Mouse (Mus musculus): ENCODE data around the gene Drap1. TPM values are rescaled to one million over a fixed set of nuclear protein-coding genes. Genes with fewer than 3 reads are reported as not detected.

Gene Drap1
- polyA plus RNA-seq, 1 experiment from 2014 or later: 211 TPM

Other genes starting within 250 kb of the Drap1 start
- gene Pacs1, start 151.9 kb downstream of the Drap1 start, polyA plus RNA-seq (2014; fragmentation: Nextera tagmentation; extraction: Ambion mirVana): 23.2 and 23.4 TPM in 2 replicates
- gene Sf3b2, start 129.5 kb downstream of the Drap1 start, polyA plus RNA-seq (2014; fragmentation: Nextera tagmentation; extraction: Ambion mirVana): 385 and 404 TPM in 2 replicates
- gene Gal3st3, start 126.6 kb downstream of the Drap1 start, polyA plus RNA-seq (2014; fragmentation: Nextera tagmentation; extraction: Ambion mirVana): 14.0 and 14.6 TPM in 2 replicates
- gene Catsper1, start 89.2 kb downstream of the Drap1 start, polyA plus RNA-seq (2014; fragmentation: Nextera tagmentation; extraction: Ambion mirVana): not detected in 2 replicates
- gene Cst6, start 75.4 kb downstream of the Drap1 start, polyA plus RNA-seq (2014; fragmentation: Nextera tagmentation; extraction: Ambion mirVana): 1.7 and 2.3 TPM in 2 replicates
- gene Eif1ad, start 58.2 kb downstream of the Drap1 start, polyA plus RNA-seq (2014; fragmentation: Nextera tagmentation; extraction: Ambion mirVana): 73.6 and 76.6 TPM in 2 replicates
- 392 and 442 TPM in 2 replicates for gene Banf1, start 57.8 kb downstream of the Drap1 start, polyA plus RNA-seq (2014; fragmentation: Nextera tagmentation; extraction: Ambion mirVana)
- 75.2 and 79.2 TPM in 2 replicates for gene Sart1, start 36.3 kb downstream of the Drap1 start, polyA plus RNA-seq (2014; fragmentation: Nextera tagmentation; extraction: Ambion mirVana)
- 0.53 and 0.54 TPM in 2 replicates for gene Tsga10ip, start 22.5 kb downstream of the Drap1 start, polyA plus RNA-seq (2014; fragmentation: Nextera tagmentation; extraction: Ambion mirVana)
- 33.4 and 35.2 TPM in 2 replicates for gene AI837181, start 165 bp upstream of the Drap1 start, polyA plus RNA-seq (2014; fragmentation: Nextera tagmentation; extraction: Ambion mirVana)
- gene Fosl1, start 22.6 kb upstream of the Drap1 start, polyA plus RNA-seq (2014; fragmentation: Nextera tagmentation; extraction: Ambion mirVana): 0.13 TPM in 1 of 2 replicates, not detected in the other
- gene Ccdc85b, start 32.9 kb upstream of the Drap1 start, polyA plus RNA-seq (2014; fragmentation: Nextera tagmentation; extraction: Ambion mirVana): 6.6 and 6.9 TPM in 2 replicates
- 103 and 119 TPM in 2 replicates for gene Fibp, start 35.6 kb upstream of the Drap1 start, polyA plus RNA-seq (2014; fragmentation: Nextera tagmentation; extraction: Ambion mirVana)
- gene Ctsw, start 43.5 kb upstream of the Drap1 start, polyA plus RNA-seq (2014; fragmentation: Nextera tagmentation; extraction: Ambion mirVana): 3.0 and 4.7 TPM in 2 replicates
- gene Efemp2, start 49.0 kb upstream of the Drap1 start, polyA plus RNA-seq (2014; fragmentation: Nextera tagmentation; extraction: Ambion mirVana): 51.2 and 55.7 TPM in 2 replicates
- gene Mus81, start 63.4 kb upstream of the Drap1 start, polyA plus RNA-seq (2014; fragmentation: Nextera tagmentation; extraction: Ambion mirVana): 38.8 and 44.3 TPM in 2 replicates
- 3,904 and 4,056 TPM in 2 replicates for gene Cfl1, start 65.5 kb upstream of the Drap1 start, polyA plus RNA-seq (2014; fragmentation: Nextera tagmentation; extraction: Ambion mirVana)
- gene 1700020D05Rik, start 78.8 kb upstream of the Drap1 start, polyA plus RNA-seq (2014; fragmentation: Nextera tagmentation; extraction: Ambion mirVana): 0.34 TPM in 1 of 2 replicates, not detected in the other
- gene Snx32, start 85.6 kb upstream of the Drap1 start, polyA plus RNA-seq (2014; fragmentation: Nextera tagmentation; extraction: Ambion mirVana): 21.2 and 22.2 TPM in 2 replicates
- gene Ovol1, start 135.7 kb upstream of the Drap1 start, polyA plus RNA-seq (2014; fragmentation: Nextera tagmentation; extraction: Ambion mirVana): 0.40 and 0.52 TPM in 2 replicates
- gene Ap5b1, start 143.0 kb upstream of the Drap1 start, polyA plus RNA-seq (2014; fragmentation: Nextera tagmentation; extraction: Ambion mirVana): 1.4 and 1.5 TPM in 2 replicates
- 143 and 148 TPM in 2 replicates for gene Rnaseh2c, start 176.9 kb upstream of the Drap1 start, polyA plus RNA-seq (2014; fragmentation: Nextera tagmentation; extraction: Ambion mirVana)
- gene Kat5, start 185.3 kb upstream of the Drap1 start, polyA plus RNA-seq (2014; fragmentation: Nextera tagmentation; extraction: Ambion mirVana): 36.9 and 39.3 TPM in 2 replicates
- 27.2 and 29.6 TPM in 2 replicates for gene Rela, start 212.5 kb upstream of the Drap1 start, polyA plus RNA-seq (2014; fragmentation: Nextera tagmentation; extraction: Ambion mirVana)
- 7.8 and 8.2 TPM in 2 replicates for gene Sipa1, start 238.7 kb upstream of the Drap1 start, polyA plus RNA-seq (2014; fragmentation: Nextera tagmentation; extraction: Ambion mirVana)